Mouse (Mus musculus): Measurements from ENCODE around the gene Dctn3.

Gene Dctn3

DNA sequence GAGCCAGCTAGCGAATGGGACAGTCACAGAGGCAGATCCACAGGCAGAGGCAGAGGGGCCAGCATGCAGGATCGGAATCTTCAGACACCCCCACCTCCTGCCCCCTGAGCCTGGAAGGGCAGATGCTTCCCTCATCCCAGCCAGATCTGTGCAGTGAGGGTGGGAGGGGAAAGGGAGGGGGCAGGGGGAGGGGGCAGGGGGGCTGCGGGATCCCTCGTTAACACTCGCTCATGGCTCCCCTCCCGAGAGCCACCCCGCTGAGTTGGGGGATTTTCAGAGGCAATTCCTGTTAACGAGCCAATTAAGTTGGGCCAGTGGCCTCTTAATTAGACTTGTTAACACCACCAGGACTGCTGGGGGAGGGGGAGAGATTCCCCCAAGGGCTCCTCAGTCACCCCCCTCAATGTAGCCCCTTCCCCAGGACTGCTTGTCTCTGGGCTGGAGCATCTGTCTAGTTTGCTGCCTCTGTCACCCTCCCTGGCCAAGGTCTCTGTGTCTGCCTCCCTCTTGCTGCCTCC is 50.9 kb downstream of the Dctn3 start:
- no peak for DNase-seq (ENCODE audit: low spot score in 2 of 2)

DNA sequence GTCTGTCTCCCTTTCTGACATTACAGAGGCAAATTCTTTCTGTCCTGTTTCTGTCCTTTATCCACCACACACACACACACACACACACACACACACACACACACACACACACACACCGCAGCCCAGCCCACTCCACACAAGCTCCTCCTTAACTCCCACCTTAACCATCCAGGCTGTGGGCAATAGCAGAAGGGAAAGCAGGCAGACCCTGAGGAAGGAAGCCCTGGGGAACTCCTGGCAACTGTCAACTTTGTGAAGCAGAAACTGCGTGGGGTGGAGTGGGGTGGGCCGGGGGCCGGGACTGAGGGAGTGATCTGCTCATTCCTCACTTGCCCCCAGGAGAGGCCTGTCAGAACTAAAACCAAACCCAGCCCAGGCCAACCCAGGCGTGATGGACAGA is 51.5 kb downstream of the Dctn3 start:
- DNase-seq (ENCODE audit: low spot score in 2 of 2) = no peak

DNA sequence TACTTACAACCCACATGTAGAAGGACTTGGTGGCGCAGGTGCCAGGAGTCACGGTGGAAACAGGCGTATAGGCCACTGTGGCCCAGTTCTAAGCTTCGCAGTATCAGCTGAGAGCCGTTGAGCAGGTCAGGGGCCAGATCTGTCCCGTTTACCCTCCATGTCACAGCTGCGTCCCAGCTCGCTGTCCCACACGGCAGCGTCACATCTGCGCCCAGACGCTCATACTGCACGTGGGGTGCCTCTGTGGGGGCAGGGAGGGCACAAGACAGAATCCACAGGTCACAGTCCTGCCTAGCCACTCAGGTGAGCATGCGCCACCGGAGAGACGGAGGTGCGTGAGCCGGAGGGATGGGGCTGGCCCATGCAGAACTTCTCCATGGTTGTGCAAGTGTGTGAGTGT is 52.1 kb downstream of the Dctn3 start:
- DNase-seq (ENCODE audit: low spot score in 2 of 2) = no peak

DNA sequence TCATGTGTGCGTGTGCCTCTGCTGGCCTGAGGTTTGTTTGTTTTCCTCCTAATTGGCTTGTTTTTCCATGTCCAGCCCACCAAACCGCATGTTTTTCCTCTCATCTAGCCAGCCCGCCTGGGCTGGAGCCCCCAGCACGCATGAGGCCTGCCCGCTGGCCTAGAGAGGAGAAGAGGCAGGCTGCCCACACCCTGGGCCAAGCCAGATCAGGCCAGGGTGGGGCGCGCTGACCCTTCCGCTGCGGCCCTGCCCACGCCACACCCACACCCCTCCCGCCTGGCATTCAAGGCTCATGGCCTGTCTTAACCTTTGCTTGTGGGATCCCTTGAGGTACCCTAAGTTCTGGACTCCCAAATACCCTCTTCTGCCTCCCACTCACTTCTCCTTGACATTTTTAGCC is 56.3 kb downstream of the Dctn3 start:
- DNase-seq (ENCODE audit: low spot score in 2 of 2) = no peak

DNA sequence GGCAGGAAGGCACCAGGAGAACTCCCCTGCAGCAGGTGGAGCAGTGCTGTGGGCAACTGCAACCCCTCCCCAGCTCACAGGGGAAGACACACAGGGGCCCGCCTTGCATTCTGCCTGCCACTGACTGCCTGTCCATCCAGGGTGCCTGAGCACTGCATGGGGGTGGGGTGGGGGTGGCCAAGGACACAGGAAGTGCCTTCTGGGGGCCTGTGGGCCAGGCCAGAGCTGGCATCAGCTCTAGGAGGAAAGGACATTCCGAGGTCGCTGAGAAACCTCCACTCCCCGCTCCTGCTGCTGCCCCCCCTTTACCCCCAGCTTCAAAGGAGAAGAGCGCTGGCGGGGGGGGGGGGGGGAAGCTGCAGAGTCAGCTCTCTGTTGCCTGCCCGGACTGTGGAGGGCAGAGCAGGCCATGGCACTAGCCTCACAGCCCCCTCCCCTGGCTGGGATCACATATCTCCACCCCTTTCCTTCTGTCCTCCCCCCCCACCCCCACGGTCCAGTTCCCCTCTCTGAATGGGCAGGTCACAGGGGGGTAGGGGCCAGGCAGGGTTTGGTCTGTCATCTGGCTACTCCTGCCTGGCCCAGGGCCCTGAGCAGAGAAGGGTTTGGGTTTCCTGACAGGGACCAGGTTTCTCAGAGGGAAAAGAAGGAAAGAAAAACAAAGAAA is 57.8 kb downstream of the Dctn3 start:
- DNase-seq (ENCODE audit: low spot score in 2 of 2) = no peak
